Mouse (Mus musculus) 416B (cell line): ENCODE measurements around the gene Tmem258.

ENCODE experiments used
- DNase-seq: peaks from one replicate; pipeline ENCODE4 v3.0.0; 2011; ENCODE audit warnings: low read depth

Tmem258 gene

DNA sequence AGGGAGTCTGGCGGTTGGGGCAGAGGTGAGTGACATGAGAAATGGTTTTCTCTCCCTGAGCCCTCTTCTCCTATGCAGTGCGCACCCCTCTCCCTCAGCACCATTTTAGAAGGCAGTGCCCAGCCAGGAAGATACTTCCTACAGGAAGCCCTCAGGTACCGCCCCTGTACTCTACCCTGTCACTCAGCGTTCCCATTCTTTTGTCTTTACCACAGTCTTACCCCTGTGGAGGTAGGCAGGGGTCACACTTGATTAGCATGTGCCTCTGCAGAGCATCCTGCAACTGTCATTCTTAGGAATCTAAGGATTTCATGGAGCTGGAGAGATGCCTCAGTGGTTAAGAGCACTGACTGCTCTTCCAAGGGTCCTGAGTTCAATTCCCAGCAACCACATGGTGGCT, 19.7 kb downstream of the Tmem258 start:
- DNase-seq = no peak

DNA sequence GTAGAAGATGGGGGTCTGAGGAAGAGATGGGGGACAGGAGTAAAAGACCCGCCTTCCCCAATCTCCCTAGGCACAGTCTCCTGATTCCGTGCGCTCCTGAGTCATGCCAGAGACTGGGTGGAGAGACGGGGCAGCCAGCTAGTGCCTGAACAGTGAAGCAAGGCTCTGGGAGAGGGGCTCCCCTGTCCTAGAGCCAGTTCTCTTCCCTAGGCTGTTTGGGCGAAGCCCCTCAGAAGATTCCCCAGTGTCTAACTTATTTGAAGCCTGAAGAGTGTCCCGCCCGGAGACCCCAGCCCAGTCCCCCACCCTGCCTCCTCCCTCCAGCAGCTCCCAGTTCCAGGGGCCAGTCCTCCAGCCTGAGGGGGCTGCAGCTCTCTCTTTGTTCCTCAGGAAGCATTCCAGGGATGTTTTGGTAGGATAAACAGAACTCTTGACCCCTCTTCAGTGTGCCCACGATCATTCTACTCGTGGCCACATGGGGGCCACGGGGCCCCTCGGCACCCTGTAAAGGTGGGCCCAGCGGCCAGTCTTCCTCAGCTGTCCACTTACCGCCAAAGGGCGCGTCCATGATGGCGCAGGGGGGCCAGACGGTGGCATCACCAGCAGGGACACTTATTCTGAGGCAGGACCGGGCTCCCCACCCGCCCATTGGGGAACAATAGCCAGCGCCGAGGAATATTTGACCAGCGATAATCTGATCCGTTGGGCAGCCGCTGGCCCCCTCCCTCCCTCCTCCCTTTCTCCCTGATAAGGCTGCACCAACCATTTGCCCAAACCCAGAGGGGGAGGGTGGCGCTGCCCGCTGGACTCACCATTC, 21.0 kb downstream of the Tmem258 start:
- DNase-seq = no peak

DNA sequence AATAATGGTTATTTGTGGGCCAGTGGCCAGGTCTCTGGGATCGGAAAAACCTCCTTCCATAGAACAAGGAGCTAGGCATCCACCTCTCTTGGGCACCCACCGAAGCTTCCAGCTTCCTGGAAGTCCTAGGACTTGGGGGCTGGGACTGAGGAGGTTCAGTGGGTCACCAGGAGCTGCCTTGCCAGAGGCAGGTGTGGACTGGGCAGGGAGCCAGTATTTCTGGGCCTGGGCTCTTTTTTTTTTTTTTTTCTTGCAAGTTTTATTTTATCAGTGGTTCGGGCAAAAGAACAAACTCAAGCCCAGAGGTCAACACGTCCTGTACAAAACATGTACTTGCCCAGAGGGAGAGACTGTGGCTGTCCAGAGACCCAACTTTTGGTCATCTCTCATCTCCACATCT, 22.0 kb downstream of the Tmem258 start:
- DNase-seq = no peak

DNA sequence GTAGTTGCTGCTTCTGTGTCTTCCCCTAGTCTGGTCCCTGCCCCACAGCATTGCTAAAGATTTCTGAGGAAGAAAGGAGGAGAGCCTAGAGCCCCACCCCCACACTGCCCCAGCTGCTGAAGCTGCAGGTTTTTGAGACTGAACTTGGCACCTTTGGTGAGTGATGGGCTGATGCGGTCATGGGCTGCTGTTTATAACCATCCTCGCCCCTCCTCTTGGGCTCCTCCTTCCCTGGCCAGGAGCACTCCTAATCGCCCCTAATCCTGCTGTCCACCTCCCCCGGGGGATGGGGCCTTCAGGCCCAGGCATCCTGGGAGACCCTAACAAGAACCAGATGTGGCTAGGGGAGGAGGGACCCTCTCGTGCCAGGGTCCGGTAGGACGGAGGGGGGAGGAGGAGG, 27.2 kb downstream of the Tmem258 start:
- no peak for DNase-seq

DNA sequence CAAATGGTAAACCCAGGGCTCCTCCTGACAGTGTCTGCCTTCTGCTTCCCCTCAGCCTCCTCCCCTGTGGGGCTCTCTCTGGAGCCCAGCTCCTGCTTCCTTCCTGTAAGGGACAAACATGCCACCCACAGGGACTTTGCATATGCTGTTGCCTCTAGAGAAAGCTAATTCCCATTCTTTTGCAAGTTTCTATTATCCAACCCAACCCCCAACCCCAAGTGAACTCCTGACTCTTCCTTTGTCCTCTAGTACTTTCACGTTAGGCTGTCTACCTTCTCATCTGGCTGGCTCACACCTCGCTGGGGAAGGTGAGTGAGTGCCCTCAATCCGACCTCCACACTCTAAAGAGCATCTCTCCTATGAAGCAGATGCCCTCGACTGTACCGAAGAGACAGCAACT, 28.1 kb downstream of the Tmem258 start:
- no peak for DNase-seq

DNA sequence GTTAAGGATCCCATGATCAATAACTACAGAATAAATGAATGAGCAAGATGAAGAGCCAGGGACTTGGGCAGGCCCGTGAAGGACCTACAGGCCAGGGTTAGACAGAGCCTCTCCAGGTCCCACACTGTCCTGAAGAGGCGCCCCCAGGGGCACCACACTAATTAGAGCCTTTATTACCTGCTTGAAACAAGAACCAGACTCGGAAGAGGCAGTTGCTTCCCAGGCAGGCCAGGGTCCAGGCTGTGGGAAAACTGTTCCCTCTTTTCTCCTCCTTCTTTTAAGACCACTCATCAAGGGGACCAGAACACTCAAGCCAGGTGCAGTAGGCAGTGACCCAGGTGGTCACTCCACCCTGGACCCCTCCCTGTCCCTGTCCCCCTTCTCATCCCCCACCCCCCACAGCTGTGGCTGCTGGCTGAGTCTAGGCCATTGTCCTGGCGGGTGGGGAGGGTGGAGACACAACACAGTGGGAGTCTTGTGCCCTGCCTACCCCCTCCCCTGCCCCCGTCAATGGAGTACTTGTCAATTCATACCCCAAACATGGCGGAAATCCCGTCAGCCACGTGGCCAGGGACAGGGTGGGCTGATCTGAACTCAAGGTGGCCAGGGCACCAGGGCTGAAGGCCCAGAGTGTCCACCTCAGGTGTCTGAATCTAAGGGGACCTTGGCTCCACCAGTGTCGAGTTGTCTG, 28.7 kb downstream of the Tmem258 start:
- DNase-seq = no peak

DNA sequence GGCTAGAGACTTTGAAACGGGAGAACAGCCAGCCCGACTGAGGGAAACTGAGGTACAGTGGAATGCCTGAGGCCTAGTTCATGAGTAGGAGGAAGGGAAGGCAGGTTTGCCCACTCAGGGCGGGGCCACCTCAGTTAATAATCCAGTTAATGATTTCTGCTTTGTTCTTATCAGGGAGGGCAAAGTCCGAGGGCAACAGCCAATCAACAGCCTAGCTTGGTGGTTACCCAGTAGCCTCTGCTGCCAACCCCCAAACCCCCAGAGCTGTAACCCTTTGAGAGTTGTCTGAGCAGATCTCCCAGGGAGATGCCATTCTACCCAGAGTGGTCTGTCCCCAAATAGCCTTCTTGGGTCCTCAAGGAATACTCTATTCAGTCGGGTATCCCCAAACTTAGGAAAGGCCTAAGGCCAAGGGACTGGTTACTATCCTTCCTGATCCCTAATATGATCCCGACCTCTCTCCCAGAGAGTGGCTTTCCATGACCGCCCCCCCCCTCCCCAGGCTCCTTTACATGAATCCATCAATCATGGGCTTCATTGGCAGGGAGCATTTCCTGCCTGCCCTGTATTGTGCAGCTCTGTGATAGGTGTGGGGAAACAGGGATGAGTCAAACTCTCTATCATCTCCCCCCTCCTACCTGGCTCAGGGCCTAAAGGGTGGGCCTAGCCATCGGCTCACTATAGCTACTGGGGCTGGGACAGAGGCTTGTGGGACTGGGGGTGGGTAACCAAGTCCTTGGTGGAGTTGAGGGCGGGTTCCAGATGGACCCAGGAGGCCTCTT, 32.2 kb downstream of the Tmem258 start:
- no peak for DNase-seq

DNA sequence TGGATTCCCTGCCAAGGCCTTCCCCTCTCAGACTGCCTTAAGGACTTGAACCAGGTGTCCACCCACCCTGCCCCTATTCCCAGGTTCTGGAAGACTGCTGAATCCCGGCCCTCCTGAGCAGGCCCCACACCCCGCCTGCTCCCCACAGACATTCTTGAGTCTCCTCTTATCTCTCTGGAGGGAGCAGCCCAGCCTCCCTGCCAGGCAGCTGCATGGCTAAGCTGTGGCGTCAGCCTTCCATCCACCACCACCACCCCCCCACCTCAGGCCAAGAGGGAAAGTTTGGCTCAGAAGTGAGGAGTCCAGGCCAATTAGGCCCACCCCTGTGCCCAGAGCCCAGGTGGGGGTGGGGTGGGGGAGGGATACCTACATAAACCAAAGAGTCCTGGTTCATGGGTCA, 34.7 kb downstream of the Tmem258 start:
- no peak for DNase-seq

DNA sequence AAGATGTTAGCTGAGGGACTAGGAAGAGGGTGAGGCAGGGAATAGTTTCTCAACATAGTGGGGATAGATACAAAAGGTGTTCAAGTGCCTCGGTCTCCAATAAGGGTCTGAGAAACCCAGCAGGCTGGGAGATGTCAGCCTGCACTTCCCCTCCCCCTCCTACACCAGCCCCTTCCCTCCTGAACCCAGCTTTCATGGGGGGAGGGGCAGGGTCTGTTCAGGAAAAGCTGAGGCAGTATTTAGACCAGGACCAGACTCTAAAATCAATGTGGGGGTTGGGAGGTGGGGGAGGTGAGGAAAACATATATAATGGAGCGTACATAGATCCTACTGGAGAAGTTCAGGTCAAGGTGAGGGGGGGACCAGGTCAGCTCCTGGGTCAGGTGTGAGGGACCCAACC, 35.6 kb downstream of the Tmem258 start:
- no peak for DNase-seq

DNA sequence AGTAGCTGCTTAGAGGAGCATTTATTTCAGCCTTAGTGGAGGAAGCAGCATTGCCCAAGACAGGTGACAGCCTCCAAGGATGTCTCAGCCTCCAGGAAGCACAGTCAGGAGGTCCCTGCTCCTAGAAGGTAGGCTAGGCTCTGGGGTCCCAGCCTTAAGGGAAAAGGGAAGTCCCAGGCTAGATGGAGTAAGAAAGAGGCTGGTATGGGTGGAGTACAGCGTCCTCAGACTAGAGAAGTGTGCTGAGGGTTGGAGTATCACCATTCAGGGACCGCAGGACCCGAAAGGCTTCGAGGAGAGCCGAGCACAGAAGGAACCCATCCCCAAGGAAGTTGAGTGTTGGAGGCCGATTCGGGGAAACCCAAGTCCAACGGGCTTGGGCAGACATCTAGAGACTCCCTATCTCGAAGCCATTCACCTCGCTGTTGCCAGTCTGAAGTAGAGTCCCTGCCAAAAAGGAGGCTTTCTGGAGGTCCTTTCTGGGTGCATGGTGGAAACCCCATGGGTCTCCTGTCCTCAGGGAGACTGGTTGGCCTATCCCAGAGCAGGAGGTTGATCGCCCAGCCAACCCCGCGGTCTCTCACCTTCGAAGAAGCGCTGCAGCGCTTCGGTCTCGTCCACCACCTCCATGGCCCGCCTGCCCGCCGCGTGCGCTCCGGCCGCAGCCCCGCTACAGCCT, 36.3 kb downstream of the Tmem258 start:
- no peak for DNase-seq

DNA sequence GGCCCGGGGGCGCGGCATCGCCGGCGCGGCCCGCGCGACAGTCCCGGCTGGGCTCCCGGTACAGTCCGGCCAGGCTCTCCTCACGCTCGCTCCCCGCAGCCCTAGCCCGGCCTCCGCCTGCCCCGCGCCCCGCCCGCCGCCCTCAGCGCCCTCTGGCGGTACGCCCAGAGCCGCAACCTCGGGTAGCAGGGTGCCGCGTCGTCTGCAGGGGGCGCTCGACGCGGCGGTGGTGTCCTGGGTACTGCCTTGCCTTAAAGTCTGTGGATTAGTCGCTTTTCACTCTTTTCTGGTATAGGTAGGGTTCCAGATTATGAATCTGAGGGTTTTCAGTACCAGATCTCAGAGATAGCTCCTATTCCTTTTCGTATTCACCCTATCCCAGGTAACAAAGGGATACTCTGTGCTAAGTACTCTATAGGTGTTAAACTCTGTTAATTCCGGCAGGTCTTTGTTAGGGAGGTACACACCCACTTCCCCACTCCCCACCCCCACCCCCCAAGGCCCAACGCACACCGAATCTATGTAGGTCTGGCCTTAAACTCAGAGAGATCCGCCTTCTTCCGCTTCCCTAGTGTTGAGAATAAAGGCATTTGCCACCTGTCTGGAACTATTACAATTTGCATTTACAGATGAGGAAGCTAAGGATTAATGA, 37.0 kb downstream of the Tmem258 start, which contains the start of gene Myrf:
Myrf (minus strand) TSS at position 95 of the 652 bp plus-strand sequence.
- no peak for DNase-seq

DNA sequence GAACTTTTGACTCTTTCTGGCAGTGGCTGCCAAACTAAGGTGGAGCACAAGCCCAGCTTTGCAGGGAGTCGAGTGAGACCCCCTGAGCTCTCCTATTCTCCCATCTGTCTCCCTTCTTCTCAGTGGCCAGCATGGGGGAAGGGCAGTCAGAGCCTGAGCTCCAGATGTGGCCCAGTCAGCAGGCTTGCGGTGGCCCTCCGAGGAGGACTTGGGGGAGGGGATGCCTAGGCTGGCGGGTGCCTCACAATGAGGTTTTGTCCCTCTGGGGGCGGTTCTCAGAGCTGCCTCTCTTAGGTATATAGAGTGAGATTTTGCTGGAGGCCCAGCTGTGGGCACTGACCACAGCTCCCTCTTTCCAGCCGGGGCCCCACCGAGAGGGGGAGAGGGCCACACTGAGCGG, 39.1 kb downstream of the Tmem258 start:
- no peak for DNase-seq

DNA sequence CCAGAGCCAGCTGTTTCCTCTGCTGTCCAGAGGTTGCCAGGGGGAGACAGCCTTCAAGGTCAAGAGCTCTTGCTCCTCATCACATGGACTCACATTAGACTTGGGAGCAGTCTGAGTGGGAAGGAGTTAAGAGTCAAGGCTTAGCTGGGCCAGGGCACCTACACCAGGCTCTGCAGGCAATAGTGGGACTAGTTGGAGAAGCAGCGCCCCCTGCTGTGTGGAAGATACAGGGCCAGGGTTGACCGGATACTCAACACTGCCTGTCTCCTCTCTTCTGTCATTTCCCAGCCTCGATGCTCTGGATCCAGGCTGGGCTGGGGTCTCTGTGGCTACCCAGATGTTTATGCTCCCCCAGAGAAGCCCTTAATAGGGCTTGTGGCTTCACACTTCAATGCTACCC, 40.4 kb downstream of the Tmem258 start:
- peak; percentile 58 for DNase-seq

DNA sequence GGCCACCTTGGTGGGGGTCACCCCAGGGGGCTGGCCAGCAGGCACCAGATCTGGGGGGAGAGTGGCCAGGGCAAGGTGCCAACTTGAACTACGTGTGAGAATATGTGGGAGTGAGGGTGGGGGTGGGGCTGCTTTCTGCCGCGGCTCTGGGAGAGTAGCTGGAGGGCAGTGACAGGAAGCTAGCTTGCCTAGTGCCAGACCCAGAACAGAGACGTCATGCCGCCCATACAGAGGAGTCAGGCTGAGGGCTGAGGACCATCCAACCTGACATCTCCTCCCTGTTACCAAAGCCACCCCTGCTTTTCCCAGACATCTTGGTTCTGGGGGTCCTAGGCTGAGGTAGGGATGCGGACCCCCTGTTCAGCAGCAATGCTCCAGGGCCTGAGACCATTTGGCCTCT, 43.4 kb downstream of the Tmem258 start:
- no peak for DNase-seq

DNA sequence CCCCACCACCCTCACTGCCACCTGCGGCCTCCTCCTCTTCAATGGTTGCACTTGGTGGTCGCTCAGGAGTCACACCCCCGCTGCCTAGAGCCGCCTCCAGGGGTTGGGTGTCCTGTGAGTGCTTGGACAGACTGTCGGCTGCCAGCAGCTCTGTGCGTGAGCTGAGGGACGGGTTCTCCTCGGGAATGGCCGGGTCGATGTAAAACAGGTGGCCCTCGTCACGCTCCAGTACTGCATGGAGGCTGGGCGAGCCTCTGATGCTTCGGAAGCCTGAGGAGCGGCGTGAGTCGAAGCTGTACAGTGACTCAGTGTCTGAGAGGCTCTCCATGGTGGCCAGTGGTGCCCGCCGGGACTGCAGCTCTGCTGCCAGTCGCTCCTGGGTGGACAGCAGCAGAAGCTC, 44.3 kb downstream of the Tmem258 start:
- no peak for DNase-seq
